Comparison of ENCODE assay signal across 35 mouse cellular contexts in genomic region chr5:27275871-27276270, GRCm38 (mm10).
"Had no signal": no experiment of that assay in that cellular context is flagged by ENCODE, and none has a peak within 500 bp of the region (broad histone marks: within the 10 kb centered on the region; RNA-seq: fewer than 3 reads in every experiment).

No protein-coding gene starts in this region.

- H3K27ac ChIP-seq: heart, embryonic 10.5 days; heart, embryonic 13.5 days; heart, embryonic 15.5 days; hindbrain, embryonic 10.5 days; hindbrain, embryonic 12.5 days; hindbrain, embryonic 13.5 days; hindbrain, embryonic 14.5 days; hindbrain, embryonic 15.5 days; hindbrain, postnatal 0 days; intestine, embryonic 15.5 days; kidney, embryonic 15.5 days; kidney, postnatal 0 days; layer of hippocampus, adult 2 months had no signal

- H3K27me3 ChIP-seq: heart, embryonic 12.5 days; heart, embryonic 13.5 days; heart, embryonic 15.5 days; hindbrain, embryonic 12.5 days; hindbrain, embryonic 13.5 days; hindbrain, embryonic 15.5 days; intestine, embryonic 15.5 days; kidney, embryonic 15.5 days had no signal

- H3K9me3 ChIP-seq: heart, embryonic 10.5 days; heart, embryonic 12.5 days; heart, embryonic 13.5 days; heart, embryonic 15.5 days; hindbrain, embryonic 10.5 days; hindbrain, embryonic 12.5 days; hindbrain, embryonic 13.5 days; hindbrain, embryonic 15.5 days; intestine, embryonic 15.5 days; kidney, embryonic 15.5 days had no signal

- H3K4me3 ChIP-seq: heart, embryonic 10.5 days; heart, embryonic 12.5 days; heart, embryonic 13.5 days; heart, embryonic 15.5 days; hindbrain, embryonic 10.5 days; hindbrain, embryonic 12.5 days; hindbrain, embryonic 13.5 days; hindbrain, embryonic 15.5 days; intestine, embryonic 15.5 days; kidney, embryonic 15.5 days; layer of hippocampus, adult 2 months had no signal

- H3K36me3 ChIP-seq: heart, embryonic 10.5 days; heart, embryonic 12.5 days; heart, embryonic 13.5 days; heart, embryonic 15.5 days; hindbrain, embryonic 10.5 days; hindbrain, embryonic 12.5 days; hindbrain, embryonic 13.5 days; hindbrain, embryonic 15.5 days; intestine, embryonic 15.5 days; kidney, embryonic 15.5 days had no signal

- H3K4me2 ChIP-seq: heart, embryonic 11.5 days; heart, embryonic 12.5 days; heart, embryonic 13.5 days; heart, embryonic 15.5 days; hindbrain, embryonic 12.5 days; hindbrain, embryonic 13.5 days; hindbrain, embryonic 14.5 days; hindbrain, embryonic 15.5 days; intestine, embryonic 15.5 days; kidney, embryonic 15.5 days had no signal

- ATAC-seq: hindbrain, embryonic 16.5 days; hindbrain, postnatal 0 days; inflammation-experienced regulatory T-cells, adult 6 months; intestine, embryonic 15.5 days; intestine, embryonic 16.5 days; intestine, postnatal 0 days had no signal

- H3K9ac ChIP-seq: heart, embryonic 12.5 days; heart, embryonic 13.5 days; heart, embryonic 15.5 days; hindbrain, embryonic 12.5 days; hindbrain, embryonic 13.5 days; hindbrain, embryonic 14.5 days; hindbrain, embryonic 15.5 days; intestine, embryonic 15.5 days; kidney, embryonic 15.5 days had no signal

- H3K4me1 ChIP-seq: heart, embryonic 10.5 days; heart, embryonic 12.5 days; heart, embryonic 13.5 days; heart, embryonic 15.5 days; hindbrain, embryonic 10.5 days; hindbrain, embryonic 12.5 days; hindbrain, embryonic 15.5 days; intestine, embryonic 15.5 days; kidney, embryonic 15.5 days had no signal

- DNase-seq: heart, postnatal 10 days; heart, postnatal 14 days; heart, postnatal 36 days; heart, postnatal 4 days; kidney, adult 11 months; kidney, adult 18-20 months; kidney, adult 2 months; kidney, adult 8-10 months; kidney, adult 9 months; kidney, postnatal 10 days; kidney, postnatal 14 days; kidney, postnatal 25 days; kidney, postnatal 36 days; kidney, postnatal 4 days; layer of hippocampus, adult 9-11 months; layer of hippocampus, postnatal 36 days had no signal
